ENCODE assay signal across 10 mouse cellular contexts in genomic region chr9:50518781-50519180, GRCm38 (mm10). TPM values are rescaled to one million over a fixed set of nuclear protein-coding genes. Genes with fewer than 3 reads are reported as not detected.
A peak's percentile ranks its signal among the peaks of the same experiment; 100 is the strongest.
DNase-seq lines count a peak whose midpoint lies in the region; ATAC-seq and TF ChIP-seq lines count a peak whose summit lies in the region.
"Had no signal": no experiment of that assay in that cellular context is flagged by ENCODE, and none has a peak within 500 bp of the region (broad histone marks: within the 10 kb centered on the region; RNA-seq: fewer than 3 reads in every experiment).

No protein-coding gene starts in this region.

- no peaks in the 10 kb centered on the region for H3K79me2 ChIP-seq in heart, adult 2 months (replicated peaks; ENCODE audit: control insufficient read depth, insufficient read depth, low read length)

- intact Hi-C loops in heart, adult 2 months (cut with DNase I): no loop called here
- intact Hi-C loops in heart, postnatal 25 days (cut with DNase I): no loop called here
- intact Hi-C loops in gastrocnemius, postnatal 14 days (cut with DNase I; ENCODE audit: low total_unique reads): no loop called here
- intact Hi-C loops in left cerebral cortex, postnatal 14 days (cut with DNase I): no loop called here

- H3K4me2 ChIP-seq in midbrain, embryonic 14.5 days (ENCODE audit: low read length): no peak overlapping the region
- no peak overlapping the region for H3K4me2 ChIP-seq in midbrain, embryonic 13.5 days (replicated peaks)

- H3K36me3 ChIP-seq in heart, adult 2 months (ENCODE audit: control insufficient read depth, insufficient read depth, low read length): peaks cover 5% of the 10 kb centered on the region; the same call in 1 of the 2 replicates
- H3K36me3 ChIP-seq in midbrain, embryonic 14.5 days (ENCODE audit: control insufficient read depth, insufficient read depth, low read length): 0 out of 2 replicates have a peak, but pooled peaks cover 3% of the 10 kb centered on the region
- peaks cover 7% of the 10 kb centered on the region; the same call in 1 of the 2 replicates for H3K36me3 ChIP-seq in midbrain, embryonic 13.5 days

- 24% methylated on average over 2 of the region's 2 CpGs for WGBS in heart, adult 2 months
- WGBS in midbrain, embryonic 14.5 days: 8% methylated on average over 2 of the region's 2 CpGs
- WGBS in midbrain, embryonic 13.5 days: 17% methylated on average over 2 of the region's 2 CpGs

- no peak overlapping the region for H3K9ac ChIP-seq in heart, adult 2 months (ENCODE audit: low read depth, low read length)
- no peak overlapping the region for H3K9ac ChIP-seq in midbrain, embryonic 14.5 days (replicated peaks; ENCODE audit: low read length)
- H3K9ac ChIP-seq in midbrain, embryonic 13.5 days (replicated peaks): no peak overlapping the region

- no peak overlapping the region for H3K4me3 ChIP-seq in heart, adult 2 months
- H3K4me3 ChIP-seq in midbrain, embryonic 14.5 days (replicated peaks; ENCODE audit: low read depth, low read length): no peak overlapping the region
- H3K4me3 ChIP-seq in midbrain, embryonic 13.5 days (replicated peaks): no peak overlapping the region

- peaks cover 4% of the 10 kb centered on the region for H3K4me1 ChIP-seq in heart, adult 2 months (ENCODE audit: control insufficient read depth, insufficient read depth, low read length)
- H3K4me1 ChIP-seq in midbrain, embryonic 14.5 days (ENCODE audit: control insufficient read depth, insufficient read depth, low read length): no peaks in the 10 kb centered on the region
- no peaks in the 10 kb centered on the region for H3K4me1 ChIP-seq in midbrain, embryonic 13.5 days (replicated peaks)

- H3K9me3 ChIP-seq in midbrain, embryonic 14.5 days (ENCODE audit: control insufficient read depth, low read length): no peaks in the 10 kb centered on the region
- no peaks in the 10 kb centered on the region for H3K9me3 ChIP-seq in midbrain, embryonic 13.5 days

- no peak for DNase-seq in heart, adult 2 months
- no peak for DNase-seq in heart, postnatal 25 days (ENCODE audit: low spot score)
- peak; percentile 32 for DNase-seq in midbrain, embryonic 14.5 days
- peak; percentile 24 for DNase-seq in brain, embryonic 14.5 days (ENCODE audit: low read depth)
- DNase-seq in thymus, postnatal 14 days: peak; percentile 44
- no peak for DNase-seq in gastrocnemius, postnatal 14 days
- no peak for DNase-seq in left cerebral cortex, postnatal 14 days (ENCODE audit: low spot score in 2 of 2)

- peak; percentile 67 for TF ChIP-seq CTCF in heart, adult 2 months (IDR thresholded peaks at IDR 0.05)
- TF ChIP-seq CTCF in brain, embryonic 14.5 days (IDR thresholded peaks at IDR 0.05; ENCODE audit: borderline replicate concordance, extremely low read depth, insufficient read depth, insufficient read length): peak; percentile 61

- no peak for TF ChIP-seq EP300 in heart, adult 2 months (IDR thresholded peaks at IDR 0.05; ENCODE audit: insufficient read depth, low read depth, low read length)

- TF ChIP-seq POLR2A in heart, adult 2 months (IDR thresholded peaks at IDR 0.05; ENCODE audit: insufficient read depth, low read depth, low read length): no peak
- TF ChIP-seq POLR2A in brain, embryonic 14.5 days (IDR thresholded peaks at IDR 0.05; ENCODE audit: borderline replicate concordance, extremely low read depth, insufficient read depth, insufficient read length, poor library complexity, severe bottlenecking): no peak

- H3K27me3 ChIP-seq in heart, adult 2 months (ENCODE audit: control insufficient read depth, insufficient read depth, low read length): no peaks in the 10 kb centered on the region
- no peaks in the 10 kb centered on the region for H3K27me3 ChIP-seq in midbrain, embryonic 14.5 days (ENCODE audit: control insufficient read depth, insufficient read depth, low read length)
- H3K27me3 ChIP-seq in midbrain, embryonic 13.5 days: no peaks in the 10 kb centered on the region

- H3K27ac ChIP-seq in heart, adult 2 months: no peak overlapping the region; the same call in 1 of the 2 replicates
- no peak overlapping the region for H3K27ac ChIP-seq in midbrain, embryonic 14.5 days (replicated peaks; ENCODE audit: low read depth, low read length)
- no peak overlapping the region for H3K27ac ChIP-seq in midbrain, embryonic 13.5 days

- ATAC-seq in midbrain, embryonic 14.5 days (ENCODE audit: low FRiP score, low TSS enrichment): no peak
- ATAC-seq in midbrain, embryonic 13.5 days: no peak

RNA-seq across cellular contexts. Expression of gene Pts, which starts 9.7 kb away (rescaled TPM):
- 10 to 100 TPM; 24.8 to 30.2 TPM for total RNA-seq in heart, adult 2 months (2021)
- 28.7 and 63.3 TPM in 2 replicates for polyA plus RNA-seq in heart, adult 2 months (2012; rRNA removed)
- total RNA-seq in heart, postnatal 25 days (2021): 10 to 100 TPM; 29.0 to 29.5 TPM
- polyA plus RNA-seq in midbrain, embryonic 14.5 days (2014; fragmentation: Nextera tagmentation; extraction: Ambion mirVana): 118 and 122 TPM in 2 replicates
- 115 and 123 TPM in 2 replicates for polyA plus RNA-seq in midbrain, embryonic 13.5 days (2015; fragmentation: Nextera tagmentation; extraction: Ambion mirVana)
- polyA plus RNA-seq in brain, embryonic 14.5 days (2012; rRNA removed): 73.9 and 77.3 TPM in 2 replicates
- 10 to 100 TPM; 10.9 to 11.4 TPM for total RNA-seq in gastrocnemius, postnatal 14 days (2021)
- total RNA-seq in left cerebral cortex, postnatal 14 days (2021): 10 to 100 TPM; 35.6 to 41.3 TPM

RNA-seq across cellular contexts. Expression of gene Plet1, which starts 24.5 kb away (rescaled TPM):
- 1 to 10 TPM in 1 of 2 experiments, under 1 TPM in 1; 0.82 to 2.0 TPM for total RNA-seq in heart, adult 2 months (2021)
- 2.5 and 4.0 TPM in 2 replicates for polyA plus RNA-seq in heart, adult 2 months (2012; rRNA removed)
- total RNA-seq in heart, postnatal 25 days (2021): 1 to 10 TPM; 1.6 to 2.2 TPM
- 0.39 and 0.50 TPM in 2 replicates for polyA plus RNA-seq in midbrain, embryonic 14.5 days (2014; fragmentation: Nextera tagmentation; extraction: Ambion mirVana)
- 0.43 and 0.58 TPM in 2 replicates for polyA plus RNA-seq in midbrain, embryonic 13.5 days (2015; fragmentation: Nextera tagmentation; extraction: Ambion mirVana)
- polyA plus RNA-seq in brain, embryonic 14.5 days (2012; rRNA removed): 0.38 and 0.51 TPM in 2 replicates
- total RNA-seq in gastrocnemius, postnatal 14 days (2021): not detected
- total RNA-seq in left cerebral cortex, postnatal 14 days (2021): not detected

RNA-seq across cellular contexts. Expression of gene Il18, which starts 35.8 kb away (rescaled TPM):
- 1 to 10 TPM; 1.0 to 1.2 TPM for total RNA-seq in heart, adult 2 months (2021)
- polyA plus RNA-seq in heart, adult 2 months (2012; rRNA removed): 0.53 and 1.6 TPM in 2 replicates
- total RNA-seq in heart, postnatal 25 days (2021): 1 to 10 TPM; 1.3 to 1.4 TPM
- 21.7 and 23.1 TPM in 2 replicates for polyA plus RNA-seq in midbrain, embryonic 14.5 days (2014; fragmentation: Nextera tagmentation; extraction: Ambion mirVana)
- 27.3 and 29.4 TPM in 2 replicates for polyA plus RNA-seq in midbrain, embryonic 13.5 days (2015; fragmentation: Nextera tagmentation; extraction: Ambion mirVana)
- 13.0 and 13.2 TPM in 2 replicates for polyA plus RNA-seq in brain, embryonic 14.5 days (2012; rRNA removed)
- total RNA-seq in gastrocnemius, postnatal 14 days (2021): under 1 TPM; 0.53 to 0.74 TPM
- total RNA-seq in left cerebral cortex, postnatal 14 days (2021): 10 to 100 TPM; 24.1 to 24.4 TPM

RNA-seq across cellular contexts. Expression of gene Bco2, which starts 36.2 kb away (rescaled TPM):
- under 1 TPM; 0.39 to 0.50 TPM for total RNA-seq in heart, adult 2 months (2021)
- polyA plus RNA-seq in heart, adult 2 months (2012; rRNA removed): 0.32 and 0.33 TPM in 2 replicates
- total RNA-seq in heart, postnatal 25 days (2021): under 1 TPM; 0.31 to 0.36 TPM
- polyA plus RNA-seq in midbrain, embryonic 14.5 days (2014; fragmentation: Nextera tagmentation; extraction: Ambion mirVana): 0.20 and 0.23 TPM in 2 replicates
- 0.28 and 0.34 TPM in 2 replicates for polyA plus RNA-seq in midbrain, embryonic 13.5 days (2015; fragmentation: Nextera tagmentation; extraction: Ambion mirVana)
- 0.26 and 0.37 TPM in 2 replicates for polyA plus RNA-seq in brain, embryonic 14.5 days (2012; rRNA removed)
- total RNA-seq in gastrocnemius, postnatal 14 days (2021): under 1 TPM; 0.13 to 0.18 TPM
- 1 to 10 TPM; 2.7 to 2.8 TPM for total RNA-seq in left cerebral cortex, postnatal 14 days (2021)

RNA-seq across cellular contexts. Expression of gene Tex12, which starts 42.3 kb away (rescaled TPM):
- total RNA-seq in heart, adult 2 months (2021): not detected
- not detected in 2 replicates for polyA plus RNA-seq in heart, adult 2 months (2012; rRNA removed)
- total RNA-seq in heart, postnatal 25 days (2021): not detected
- 0.22 and 0.33 TPM in 2 replicates for polyA plus RNA-seq in midbrain, embryonic 14.5 days (2014; fragmentation: Nextera tagmentation; extraction: Ambion mirVana)
- polyA plus RNA-seq in midbrain, embryonic 13.5 days (2015; fragmentation: Nextera tagmentation; extraction: Ambion mirVana): 0.32 and 0.50 TPM in 2 replicates
- polyA plus RNA-seq in brain, embryonic 14.5 days (2012; rRNA removed): not detected in 2 replicates
- not detected for total RNA-seq in gastrocnemius, postnatal 14 days (2021)
- not detected for total RNA-seq in left cerebral cortex, postnatal 14 days (2021)
- total RNA-seq: adrenal gland, adult 18-20 months had no signal
- polyA plus RNA-seq: liver, embryonic 16.5 days had no signal

Comparison
In these comparisons a context has a peak if more than half of its experiments do, and no peak if none do; other contexts are left out.
1. DNase-seq: peak in midbrain, embryonic 14.5 days (single experiment), brain, embryonic 14.5 days (single experiment) and thymus, postnatal 14 days (single experiment); none in heart, adult 2 months (0 of 2), heart, postnatal 25 days (single experiment), gastrocnemius, postnatal 14 days (single experiment) and left cerebral cortex, postnatal 14 days (0 of 2).
2. RNA of gene Il18, which starts 35.8 kb away (total RNA-seq): 24.1 to 24.4 TPM in left cerebral cortex, postnatal 14 days; 1.3 to 1.4 TPM in heart, postnatal 25 days, 1.0 to 1.2 TPM in heart, adult 2 months and 0.53 to 0.74 TPM in gastrocnemius, postnatal 14 days; every median in the first group is over 10 times any median in the second.